Mouse (Mus musculus) intestine, embryonic 14.5 days (tissue): ENCODE measurements at regions not wholly inside any gene's neighbourhood (a gene's known extent, or its start where the extent isn't known, plus 50 kb on each side); places are given as distances from the start of the nearest gene placed in this dataset.

Experiments used
- ATAC-seq: fragments of 200-750 bp; cut with Nextera tagmentation; replicated peaks from 2 replicates; pipeline ENCODE4 v1.8.0; 2017; ENCODE audit warnings: low read depth, moderate number of reproducible peaks, moderate TSS enrichment, moderate library complexity; ENCODE audit not compliant: low FRiP score, low TSS enrichment
- DNase-seq: peaks from one replicate; pipeline ENCODE4 v3.0.0-alpha.2; 2018; ENCODE audit warnings: low spot score
- H3K27ac ChIP-seq: fragments of 300-500 bp; sonication (generic); 2 replicates; pipeline ENCODE4 v1.5.1; 2014; ENCODE audit warnings: low read depth, mild to moderate bottlenecking, control low read depth
- H3K27me3 ChIP-seq: fragments of 300-500 bp; sonication (generic); replicated peaks from 2 replicates; pipeline ENCODE4 v1.6.1; 2014; ENCODE audit warnings: low read length, control low read depth; ENCODE audit not compliant: control insufficient read depth, insufficient read depth
- H3K36me3 ChIP-seq: fragments of 300-500 bp; sonication (generic); 2 replicates; pipeline ENCODE4 v1.6.1; 2014; ENCODE audit warnings: low read length, control low read depth; ENCODE audit not compliant: control insufficient read depth, insufficient read depth
- H3K4me1 ChIP-seq: fragments of 300-500 bp; sonication (generic); replicated peaks from 2 replicates; pipeline ENCODE4 v1.6.1; 2014; ENCODE audit warnings: low read length, control low read depth, mixed read lengths; ENCODE audit not compliant: control insufficient read depth, insufficient read depth
- H3K4me2 ChIP-seq: fragments of 300-500 bp; sonication (generic); 2 replicates; pipeline ENCODE4 v1.6.1; 2014; ENCODE audit warnings: low read length
- H3K4me3 ChIP-seq: fragments of 300-500 bp; sonication (generic); 2 replicates; pipeline ENCODE4 v1.5.1; 2014; ENCODE audit warnings: low read depth, low read length, control low read depth, mixed read lengths
- H3K9ac ChIP-seq: fragments of 300-500 bp; sonication (generic); 2 replicates; pipeline ENCODE4 v1.6.1; 2014; ENCODE audit warnings: mild to moderate bottlenecking, low read length
- H3K9me3 ChIP-seq: fragments of 300-500 bp; sonication (generic); 2 replicates; pipeline ENCODE4 v1.6.1; 2016; ENCODE audit warnings: low read length, control low read depth; ENCODE audit not compliant: control insufficient read depth
- WGBS: fragments of 180-500 bp; shearing (Covaris S2); extraction: QIAGEN DNeasy Blood & Tissue Kit; methylation state at CpG from one replicate; pipeline ENCODE4 v1.1.7; 2014; 5-methylcytosine and 5-hydroxymethylcytosine counted together

- Histone ChIP-seq H3K4me2 (no peak overlapping the region), H3K27ac (no peak overlapping the region), H3K4me1 (no peaks in the 10 kb centered on the region), H3K36me3 (no peaks in the 10 kb centered on the region), H3K9ac (no peak overlapping the region), H3K4me3 (no peak overlapping the region), H3K9me3 (no peaks in the 10 kb centered on the region), H3K27me3 (no peaks in the 10 kb centered on the region)
- WGBS, result 39% methylated on average over 8 of the region's 8 CpGs
- ATAC-seq (no peak), DNase-seq (no peak)
Measured at GRCm38 (mm10) chr2:61182424-61182979, 219.5 kb upstream of the Rbms1 start.

- Histone ChIP-seq H3K27ac (no peak overlapping the region), H3K4me3 (no peak overlapping the region), H3K27me3 (no peaks in the 10 kb centered on the region), H3K9me3 (no peaks in the 10 kb centered on the region), H3K9ac (no peak overlapping the region), H3K4me1 (peaks cover 6% of the 10 kb centered on the region; the same call in 1 of the 2 replicates), H3K4me2 (no peak overlapping the region), H3K36me3 (no peaks in the 10 kb centered on the region)
- 71% methylated on average over 2 of the region's 2 CpGs for WGBS
- ATAC-seq (no peak), DNase-seq (no peak)
Measured at GRCm38 (mm10) chr2:61177801-61178200, 214.8 kb upstream of the Rbms1 start.

- no peaks in the 10 kb centered on the region for H3K27me3 ChIP-seq
- H3K4me3 ChIP-seq, result no peak overlapping the region
- no peaks in the 10 kb centered on the region for H3K9me3 ChIP-seq
- no peak overlapping the region for H3K27ac ChIP-seq
- no peak overlapping the region for H3K4me2 ChIP-seq
- H3K9ac ChIP-seq, result no peak overlapping the region
- ATAC-seq (no peak), DNase-seq (no peak)
- H3K36me3 ChIP-seq, result no peaks in the 10 kb centered on the region
- peaks cover 6% of the 10 kb centered on the region; the same call in 1 of the 2 replicates for H3K4me1 ChIP-seq
- WGBS, result 15% methylated on average over 2 of the region's 2 CpGs
Measured at GRCm38 (mm10) chr2:61176807-61177206, 213.8 kb upstream of the Rbms1 start.

- Histone ChIP-seq H3K9ac (no peak overlapping the region), H3K27me3 (no peaks in the 10 kb centered on the region), H3K4me1 (peaks cover 6% of the 10 kb centered on the region; the same call in 1 of the 2 replicates), H3K36me3 (no peaks in the 10 kb centered on the region), H3K27ac (no peak overlapping the region), H3K4me3 (no peak overlapping the region), H3K4me2 (no peak overlapping the region), H3K9me3 (no peaks in the 10 kb centered on the region)
- whole genome bisulfite sequencing, result 49% methylated on average over 2 of the region's 2 CpGs
- ATAC-seq (no peak), DNase-seq (no peak)
Measured at GRCm38 (mm10) chr2:61173581-61173980, 210.6 kb upstream of the Rbms1 start.

- no peak overlapping the region for H3K27ac ChIP-seq
- H3K27me3 ChIP-seq, result no peaks in the 10 kb centered on the region
- no peaks in the 10 kb centered on the region for H3K36me3 ChIP-seq
- H3K9ac ChIP-seq, result no peak overlapping the region
- no peak overlapping the region for H3K4me3 ChIP-seq
- no peak overlapping the region for H3K4me2 ChIP-seq
- DNase-seq (no peak), ATAC-seq (no peak)
- H3K4me1 ChIP-seq, result no peaks in the 10 kb centered on the region
- WGBS, result 86% methylated on average over 1 of the region's 1 CpGs
- no peaks in the 10 kb centered on the region for H3K9me3 ChIP-seq
Measured at GRCm38 (mm10) chr2:61161336-61161735, 198.3 kb upstream of the Rbms1 start.

- no peak overlapping the region for H3K9ac ChIP-seq
- WGBS, result 61% methylated on average over 3 of the region's 3 CpGs
- no peak overlapping the region for H3K4me3 ChIP-seq
- H3K27ac ChIP-seq, result no peak overlapping the region
- H3K9me3 ChIP-seq, result no peaks in the 10 kb centered on the region
- DNase-seq (no peak), ATAC-seq (no peak)
- no peaks in the 10 kb centered on the region for H3K36me3 ChIP-seq
- H3K4me1 ChIP-seq, result no peaks in the 10 kb centered on the region
- H3K4me2 ChIP-seq, result no peak overlapping the region
- no peaks in the 10 kb centered on the region for H3K27me3 ChIP-seq
Measured at GRCm38 (mm10) chr2:61159761-61160160, 196.8 kb upstream of the Rbms1 start.

- H3K27me3 ChIP-seq, result no peaks in the 10 kb centered on the region
- H3K9me3 ChIP-seq, result no peaks in the 10 kb centered on the region
- ATAC-seq, result 0 out of 2 replicates have a peak, but pooled peaks have one; percentile 50
- no peaks in the 10 kb centered on the region for H3K36me3 ChIP-seq
- H3K4me1 ChIP-seq, result peaks cover 11% of the 10 kb centered on the region; the same call in 1 of the 2 replicates
- peak overlapping the region; percentile 85 for H3K27ac ChIP-seq
- peak; percentile 69 for DNase-seq
- 0 out of 2 replicates have a peak overlapping the region, but pooled peaks have one; percentile 8 for H3K9ac ChIP-seq
- WGBS, result 15% methylated on average over 19 of the region's 19 CpGs
- H3K4me2 ChIP-seq, result peak overlapping the region; percentile 45
- 0 out of 2 replicates have a peak overlapping the region, but pooled peaks have one; percentile 4 for H3K4me3 ChIP-seq
Measured at GRCm38 (mm10) chr2:61138998-61139631, 176.1 kb upstream of the Rbms1 start.

- 0 out of 2 replicates have a peak overlapping the region, but pooled peaks have one; percentile 4 for H3K4me3 ChIP-seq
- H3K27me3 ChIP-seq, result no peaks in the 10 kb centered on the region
- H3K36me3 ChIP-seq, result no peaks in the 10 kb centered on the region
- peak overlapping the region; percentile 45 for H3K4me2 ChIP-seq
- H3K9ac ChIP-seq, result no peak overlapping the region
- 39% methylated on average over 3 of the region's 3 CpGs for WGBS
- DNase-seq (no peak), ATAC-seq (no peak)
- H3K4me1 ChIP-seq, result peaks cover 11% of the 10 kb centered on the region; the same call in 1 of the 2 replicates
- H3K9me3 ChIP-seq, result no peaks in the 10 kb centered on the region
- H3K27ac ChIP-seq, result peak overlapping the region; percentile 85
Measured at GRCm38 (mm10) chr2:61138625-61138997, 175.6 kb upstream of the Rbms1 start.

GRCm38 (mm10) chr2:61137378-61137777, 174.4 kb upstream of the Rbms1 start:
- no peaks in the 10 kb centered on the region for H3K9me3 ChIP-seq
- ATAC-seq (no peak), DNase-seq (no peak)
- H3K27ac ChIP-seq, result no peak overlapping the region
- no peak overlapping the region for H3K4me2 ChIP-seq
- peaks cover 11% of the 10 kb centered on the region; the same call in 1 of the 2 replicates for H3K4me1 ChIP-seq
- WGBS, result 52% methylated on average over 3 of the region's 3 CpGs
- H3K27me3 ChIP-seq, result no peaks in the 10 kb centered on the region
- H3K9ac ChIP-seq, result no peak overlapping the region
- H3K4me3 ChIP-seq, result no peak overlapping the region
- H3K36me3 ChIP-seq, result no peaks in the 10 kb centered on the region
